Mouse (Mus musculus) ES-E14 (cell line): Measurements from ENCODE around the gene Gnmt. TPM values are rescaled to one million over a fixed set of nuclear protein-coding genes. Genes with fewer than 3 reads are reported as not detected.

ENCODE experiments used
- DNase-seq: peaks from one replicate; pipeline ENCODE4 v3.0.0-alpha.2; 2013; ENCODE audit warnings: low read depth, low spot score
- H3K27ac ChIP-seq: 2 replicates; pipeline ENCODE4 v1.5.1; 2012; ENCODE audit warnings: low read depth, mild to moderate bottlenecking, low read length, moderate library complexity, mixed read lengths; ENCODE audit not compliant: poor library complexity, insufficient read depth, severe bottlenecking
- H3K36me3 ChIP-seq: 2 replicates; pipeline ENCODE4 v1.6.1; 2012; ENCODE audit warnings: mild to moderate bottlenecking, low read length, moderate library complexity, mixed read lengths; ENCODE audit not compliant: control insufficient read depth, poor library complexity, insufficient read depth, severe bottlenecking
- H3K4me1 ChIP-seq, 2 experiments: fragments of 150-350 bp in 1 of 2; sonication (generic) in 1 of 2; 2 replicates each; pipeline ENCODE4 v1.6.1; 2012; ENCODE audit warnings: low read length in 2 of 2, mild to moderate bottlenecking in 1 of 2, mixed read lengths in 1 of 2; ENCODE audit not compliant: control insufficient read depth in 2 of 2, insufficient read depth in 2 of 2, poor library complexity in 1 of 2
- H3K4me3 ChIP-seq, 2 experiments: fragments of 150-350 bp in 1 of 2; sonication (generic) in 1 of 2; 2 replicates each; pipeline ENCODE4 v1.5.1; 2012; ENCODE audit warnings: low read length in 2 of 2, low read depth in 1 of 2, mild to moderate bottlenecking in 1 of 2, mixed read lengths in 1 of 2; ENCODE audit not compliant: insufficient read depth in 1 of 2, poor library complexity in 1 of 2, severe bottlenecking in 1 of 2
- H3K9ac ChIP-seq: 2 replicates; pipeline ENCODE4 v1.6.1; 2012; ENCODE audit warnings: low read depth, mild to moderate bottlenecking, low read length, mixed read lengths; ENCODE audit not compliant: poor library complexity, insufficient read depth, severe bottlenecking
- H3K9me3 ChIP-seq: fragments of 150-350 bp; sonication (generic); 2 replicates; pipeline ENCODE4 v1.6.1; 2012; ENCODE audit warnings: low read depth, mild to moderate bottlenecking, low read length; ENCODE audit not compliant: control insufficient read depth, insufficient read depth
- CHD2 ChIP-seq: IDR thresholded peaks from 2 replicates; pipeline ENCODE4 v1.6.1; 2014; ENCODE audit warnings: mild to moderate bottlenecking, low read depth, low read length, inconsistent platforms
- HCFC1 ChIP-seq: IDR thresholded peaks from 2 replicates; pipeline ENCODE4 v1.6.1; 2012; ENCODE audit warnings: low read length, inconsistent platforms, borderline replicate concordance; ENCODE audit not compliant: insufficient read depth
- MAFK ChIP-seq: IDR thresholded peaks from 2 replicates; pipeline ENCODE4 v1.6.1; 2014; ENCODE audit warnings: mild to moderate bottlenecking, low read depth, low read length, inconsistent platforms; ENCODE audit not compliant: insufficient read depth
- ZC3H11A ChIP-seq: IDR thresholded peaks from 2 replicates; pipeline ENCODE4 v1.6.1; 2012; ENCODE audit warnings: low read depth, mild to moderate bottlenecking, inconsistent platforms, low read length, borderline replicate concordance
- ZNF384 ChIP-seq: IDR thresholded peaks from 2 replicates; pipeline ENCODE4 v1.6.1; 2012; ENCODE audit warnings: low read depth, low read length, inconsistent platforms
- in situ Hi-C, 2 experiments: fragments of 600-800 bp; cut with MboI; formaldehyde crosslinking; loops; one replicate each; pipeline ENCODE4 v1.15.1; 2025; ENCODE audit warnings: low sequenced_read_pairs in 2 of 2, inconsistent platforms in 1 of 2; ENCODE audit not compliant: unreplicated experiment in 2 of 2
- total RNA-seq: library from RNA; depleted of rRNA; stranded (reverse); fragments of 300-350 nt; gene quantifications from 2 replicates; pipeline ENCODE4 v1.2.3, GENCODE M21; 2012; rRNA removed

Gnmt gene
- total RNA-seq, 1 experiment = 1.2 TPM

DNA sequence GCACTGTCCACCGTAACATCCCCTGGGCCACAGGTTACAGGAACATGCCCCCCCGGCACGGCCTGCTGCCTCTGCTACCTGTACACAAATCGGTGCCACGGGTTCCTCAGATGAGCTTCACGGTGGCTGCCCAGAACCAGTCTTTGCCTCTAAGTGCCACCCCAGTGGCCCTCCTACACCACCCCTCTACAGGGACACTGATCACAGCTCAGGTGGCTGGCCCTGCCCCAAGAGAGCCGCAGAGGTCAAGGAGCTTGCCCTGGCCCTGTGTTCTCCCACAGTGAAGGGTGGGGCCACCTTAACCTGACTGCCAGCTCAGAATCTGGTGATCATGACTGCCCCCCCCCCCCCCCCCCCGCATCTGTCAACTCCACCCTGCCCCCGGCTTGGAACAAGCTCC, 50.6 kb downstream of the Gnmt start, which contains the start of gene Mea1:
Gene Mea1, plus strand, starts transcription at position 378 of the 400 bp plus-strand sequence.
- Histone ChIP-seq H3K36me3 (peaks cover 32% of the 10 kb centered on the region), H3K27ac (no peak within 1 kb of the TSS), H3K9ac (peak within 1 kb of the TSS; percentile 15; the same call in 1 of the 2 replicates), H3K4me3 (peak within 1 kb of the TSS; percentile 95 to 98), H3K9me3 (no peaks in the 10 kb centered on the region), H3K4me1 (peaks cover 17 to 37% of the 10 kb centered on the region in 2 experiments)
- TF ChIP-seq ZC3H11A (no peak), HCFC1 (no peak), ZNF384 (no peak), CHD2 (no peak), MAFK (no peak)
- DNase-seq = no peak
- in situ Hi-C loops = no loop called here

Other genes with a start within 250 kb of the Gnmt start
- gene Ttbk1, start 241.5 kb downstream of the Gnmt start, total RNA-seq = 0.98 and 1.2 TPM in 2 replicates
- gene Dnph1, start 232.5 kb downstream of the Gnmt start, total RNA-seq = 44.1 and 48.2 TPM in 2 replicates
- 1.8 and 4.5 TPM in 2 replicates for gene Cul9, start 182.8 kb downstream of the Gnmt start, total RNA-seq
- gene Srf, start 173.0 kb downstream of the Gnmt start, total RNA-seq = 65.2 and 75.6 TPM in 2 replicates
- 200 and 384 TPM in 2 replicates for gene Ptk7, start 99.7 kb downstream of the Gnmt start, total RNA-seq
- gene Klc4, start 83.1 kb downstream of the Gnmt start, total RNA-seq = 17.8 and 20.7 TPM in 2 replicates
- gene Mrpl2, start 82.9 kb downstream of the Gnmt start, total RNA-seq = 205 and 261 TPM in 2 replicates
- gene Cul7, start 78.8 kb downstream of the Gnmt start, total RNA-seq = 88.5 and 96.1 TPM in 2 replicates
- 44.5 and 57.0 TPM in 2 replicates for gene Rrp36, start 54.8 kb downstream of the Gnmt start, total RNA-seq
- 72.9 and 77.5 TPM in 2 replicates for gene Mea1, start 50.4 kb downstream of the Gnmt start, total RNA-seq
- gene Klhdc3, start 48.3 kb downstream of the Gnmt start, total RNA-seq = 65.1 and 73.0 TPM in 2 replicates
- gene Ppp2r5d, start 24.1 kb downstream of the Gnmt start, total RNA-seq = 70.6 and 73.0 TPM in 2 replicates
- gene Pex6, start 17.7 kb downstream of the Gnmt start, total RNA-seq = 17.8 and 22.2 TPM in 2 replicates
- 69.7 and 122 TPM in 2 replicates for gene Cnpy3, start 23.0 kb upstream of the Gnmt start, total RNA-seq
- 1.8 and 2.2 TPM in 2 replicates for gene Ptcra, start 34.5 kb upstream of the Gnmt start, total RNA-seq
- gene 2310039H08Rik, start 43.5 kb upstream of the Gnmt start, total RNA-seq = 19.5 and 21.4 TPM in 2 replicates
- 132 and 179 TPM in 2 replicates for gene Rpl7l1, start 53.5 kb upstream of the Gnmt start, total RNA-seq
- gene Bicral, start 129.3 kb upstream of the Gnmt start, total RNA-seq = 20.2 and 27.1 TPM in 2 replicates
- 20.5 and 30.0 TPM in 2 replicates for gene Tbcc, start 161.5 kb upstream of the Gnmt start, total RNA-seq
- gene Prph2, start 181.3 kb upstream of the Gnmt start, total RNA-seq = 0.18 and 0.48 TPM in 2 replicates